ENCODE assay signal across 9 mouse cellular contexts in the genomic region with DNA sequence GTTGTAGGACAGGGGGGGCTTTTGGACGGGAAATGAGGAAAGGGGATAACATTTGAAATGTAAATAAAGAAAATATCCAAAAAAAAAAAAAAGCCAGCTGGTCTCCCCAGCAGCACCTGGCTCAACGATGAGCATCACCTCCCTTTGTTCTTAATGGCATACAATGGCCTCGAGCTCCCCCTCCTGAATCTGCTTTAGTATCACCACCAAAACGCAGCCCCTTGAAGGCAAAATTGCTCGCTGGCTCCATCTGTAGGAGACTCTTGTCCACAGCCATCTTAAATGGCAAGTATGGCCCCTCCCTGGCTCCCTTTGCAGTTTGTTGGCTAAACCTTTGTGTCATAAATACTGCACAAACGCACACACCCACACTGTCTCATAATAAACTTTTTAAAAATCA. TPM values are rescaled to one million over a fixed set of nuclear protein-coding genes. Genes with fewer than 3 reads are reported as not detected.
A peak's percentile ranks its signal among the peaks of the same experiment; 100 is the strongest.
DNase-seq lines count a peak whose midpoint lies in the region; ATAC-seq and TF ChIP-seq lines count a peak whose summit lies in the region.
"Had no signal": no experiment of that assay in that cellular context is flagged by ENCODE, and none has a peak within 500 bp of the region (broad histone marks: within the 10 kb centered on the region; RNA-seq: fewer than 3 reads in every experiment).

No protein-coding gene starts in this region.

- H3K4me3 ChIP-seq in heart, embryonic 11.5 days (ENCODE audit: low read depth, low read length), result no peak overlapping the region

- no peaks in the 10 kb centered on the region for H3K9me3 ChIP-seq in heart, embryonic 11.5 days (replicated peaks; ENCODE audit: control insufficient read depth, low read length)

- no peak overlapping the region for H3K27ac ChIP-seq in heart, embryonic 11.5 days (ENCODE audit: low read depth, low read length)

- no peak for ATAC-seq in heart, embryonic 11.5 days (replicated peaks; ENCODE audit: insufficient number of reproducible peaks, low FRiP score, low TSS enrichment)
- ATAC-seq in neutrophil, adult 5-6 weeks (ENCODE audit: extremely low read depth, insufficient number of reproducible peaks, low FRiP score, poor library complexity, severe bottlenecking), result peak; percentile 99

- H3K36me3 ChIP-seq in heart, embryonic 11.5 days (ENCODE audit: control insufficient read depth, insufficient read depth, low read length), result no peaks in the 10 kb centered on the region

- WGBS in heart, embryonic 11.5 days (ENCODE audit: insufficient replicate concordance), result 10% methylated on average over 6 of the region's 6 CpGs

- peak; percentile 26; the same call in 1 of the 2 replicates for TF ChIP-seq CTCF in brain, embryonic 14.5 days (IDR thresholded peaks at IDR 0.05; ENCODE audit: borderline replicate concordance, extremely low read depth, insufficient read depth, insufficient read length)

- no peak overlapping the region for H3K9ac ChIP-seq in heart, embryonic 11.5 days (ENCODE audit: low read depth, low read length)

- H3K27me3 ChIP-seq in heart, embryonic 11.5 days (ENCODE audit: control insufficient read depth, insufficient read depth, low read length), result no peaks in the 10 kb centered on the region

- no peak overlapping the region for H3K4me2 ChIP-seq in heart, embryonic 11.5 days

- TF ChIP-seq POLR2A in brain, embryonic 14.5 days (IDR thresholded peaks at IDR 0.05; ENCODE audit: borderline replicate concordance, extremely low read depth, insufficient read depth, insufficient read length, poor library complexity, severe bottlenecking), result no peak

- DNase-seq in heart, adult 18-20 months, result peak; percentile 25 to 33
- DNase-seq in CD4-positive, CD25-positive, alpha-beta regulatory T cell, adult 2 months (ENCODE audit: low read depth, low spot score), result peak; percentile 93
- peak; percentile 68 for DNase-seq in brain, embryonic 14.5 days (ENCODE audit: low read depth)
- DNase-seq in layer of hippocampus, postnatal 10 days (ENCODE audit: low spot score in 2 of 2), result peak; percentile 38 to 48
- no peak for DNase-seq in testis, postnatal 14 days (ENCODE audit: low spot score)
- DNase-seq in adrenal gland, adult 2 months, result no peak

- H3K4me1 ChIP-seq in heart, embryonic 11.5 days (ENCODE audit: control insufficient read depth, insufficient read depth, low read length), result no peaks in the 10 kb centered on the region

RNA-seq across cellular contexts. Expression of gene Cd48, which starts 17.2 kb away (rescaled TPM):
- 1 to 10 TPM; 2.9 to 3.1 TPM for total RNA-seq in heart, adult 18-20 months (2021)
- 0.18 and 0.53 TPM in 2 replicates for polyA plus RNA-seq in heart, embryonic 11.5 days (2014; fragmentation: Nextera tagmentation; extraction: Ambion mirVana)
- polyA plus RNA-seq in brain, embryonic 14.5 days (2012; rRNA removed), result 0.30 and 0.62 TPM in 2 replicates
- under 1 TPM; 0.30 to 0.38 TPM for total RNA-seq in layer of hippocampus, postnatal 10 days (2021)
- 110 and 113 TPM in 2 replicates for total RNA-seq in neutrophil, adult 5-6 weeks (2017)
- total RNA-seq in adrenal gland, adult 2 months (2021), result 1 to 10 TPM; 3.1 TPM
- polyA plus RNA-seq in adrenal gland, adult 2 months (2012; rRNA removed), result 1.4 TPM in 2 replicates

RNA-seq across cellular contexts. Expression of gene Slamf7, which starts 46.1 kb away (rescaled TPM):
- 1 to 10 TPM in 1 of 2 experiments, under 1 TPM in 1; 0.57 to 1.1 TPM for total RNA-seq in heart, adult 18-20 months (2021)
- polyA plus RNA-seq in heart, embryonic 11.5 days (2014; fragmentation: Nextera tagmentation; extraction: Ambion mirVana), result not detected in 2 replicates
- 0.04 TPM in 1 of 2 replicates, not detected in the other for polyA plus RNA-seq in brain, embryonic 14.5 days (2012; rRNA removed)
- not detected for total RNA-seq in layer of hippocampus, postnatal 10 days (2021)
- 28.2 and 29.0 TPM in 2 replicates for total RNA-seq in neutrophil, adult 5-6 weeks (2017)
- total RNA-seq in adrenal gland, adult 2 months (2021), result 1 to 10 TPM in 1 of 2 experiments, under 1 TPM in 1; 0.86 to 1.3 TPM
- 0.07 and 0.13 TPM in 2 replicates for polyA plus RNA-seq in adrenal gland, adult 2 months (2012; rRNA removed)
- total RNA-seq: layer of hippocampus, adult 18-20 months had no signal

Comparison
In these comparisons a context has a peak if more than half of its experiments do, and no peak if none do; other contexts are left out.
1. DNase-seq: peak in heart, adult 18-20 months (2 of 2), CD4-positive, CD25-positive, alpha-beta regulatory T cell, adult 2 months (single experiment), brain, embryonic 14.5 days (single experiment) and layer of hippocampus, postnatal 10 days (2 of 2); none in testis, postnatal 14 days (single experiment) and adrenal gland, adult 2 months (single experiment).
2. RNA of gene Cd48, which starts 17.2 kb away (total RNA-seq): 110 to 113 TPM in neutrophil, adult 5-6 weeks; 2.9 to 3.1 TPM in heart, adult 18-20 months, 3.1 TPM in adrenal gland, adult 2 months and 0.30 to 0.38 TPM in layer of hippocampus, postnatal 10 days; every median in the first group is over 10 times any median in the second.
3. RNA of gene Slamf7, which starts 46.1 kb away (total RNA-seq): 28.2 to 29.0 TPM in neutrophil, adult 5-6 weeks; 0.86 to 1.3 TPM in adrenal gland, adult 2 months, 0.57 to 1.1 TPM in heart, adult 18-20 months and not detected in layer of hippocampus, postnatal 10 days; every median in the first group is over 10 times any median in the second.